Mouse (Mus musculus): ENCODE results near the gene Kpna1. TPM values are rescaled to one million over a fixed set of nuclear protein-coding genes. Genes with fewer than 3 reads are reported as not detected.

Gene Kpna1
- total RNA-seq, 4 experiments from 2014 or later: 164 to 190 (median 172) TPM

GRCm38 (mm10) chr16:36069819-36070575, 91.4 kb downstream of the Kpna1 start:
- DNase-seq (ENCODE audit: low spot score in 2 of 2): no peak

DNA sequence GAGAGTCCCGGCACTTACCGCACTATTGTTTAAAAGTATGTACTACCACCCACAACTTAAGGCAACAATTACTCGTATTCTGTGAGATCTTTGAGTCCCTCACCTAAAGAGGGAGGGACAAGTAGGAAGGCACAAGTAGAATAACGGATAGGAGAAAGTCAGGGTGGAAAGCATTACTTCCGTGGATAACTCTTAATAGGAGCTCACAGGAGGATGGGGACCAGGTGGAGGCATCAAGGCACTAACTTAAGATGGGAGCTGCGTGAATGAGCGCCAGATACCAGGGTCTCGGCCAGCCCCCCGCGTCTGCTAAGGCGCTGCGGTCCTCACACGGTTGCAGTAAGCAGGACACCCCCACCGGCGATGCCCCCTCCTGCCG, 92.5 kb downstream of the Kpna1 start:
- DNase-seq (ENCODE audit: low spot score in 2 of 2): no peak

DNA sequence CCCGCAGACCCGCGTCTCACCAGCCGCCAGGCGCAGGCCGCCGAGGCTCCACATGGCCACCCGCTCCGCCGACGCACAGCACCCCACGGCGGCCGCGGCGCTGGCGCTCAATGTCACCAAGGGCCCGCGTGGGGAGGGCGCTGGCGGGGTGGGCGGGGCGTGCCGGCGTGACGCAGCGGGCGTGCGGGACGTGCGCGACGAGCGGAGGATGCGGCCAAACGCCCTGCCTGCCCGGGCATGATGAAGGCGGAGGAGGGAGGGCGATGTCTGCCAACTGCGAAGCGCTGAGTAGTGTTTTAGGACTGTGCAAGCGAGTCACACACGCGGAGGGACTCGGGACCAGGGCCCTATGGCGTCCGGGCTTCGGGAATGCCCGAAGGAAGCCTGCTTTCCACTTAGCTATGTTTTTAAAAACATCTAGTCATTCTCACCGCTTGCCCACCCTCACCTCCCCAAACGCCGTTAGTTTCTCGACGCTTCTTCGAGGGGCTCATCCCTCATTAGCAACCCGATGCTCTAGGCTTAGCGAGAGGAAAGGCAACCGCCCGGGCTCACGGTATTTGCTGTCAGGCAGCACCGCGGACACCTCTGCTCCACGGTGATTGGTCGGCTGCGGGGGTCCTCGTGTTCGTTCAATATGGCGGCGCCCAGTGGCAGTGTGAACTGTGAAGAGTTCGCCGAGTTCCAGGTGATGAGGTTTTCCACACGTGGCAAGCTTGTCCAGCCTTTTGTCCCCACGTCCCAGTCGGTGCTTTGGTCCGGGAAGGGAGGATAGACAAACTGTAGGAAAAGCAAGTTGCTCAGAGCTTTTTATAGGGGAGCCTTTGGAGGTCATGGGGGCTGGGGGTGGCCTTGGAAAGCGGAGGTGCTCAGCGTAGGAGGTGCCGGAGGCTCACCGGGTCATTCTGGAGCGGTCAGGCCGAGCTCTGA, 93.2 kb downstream of the Kpna1 start, which contains the start of the genes Fam162a and Ccdc58:
Gene Fam162a, minus strand, starts transcription at position 145 of the 930 bp plus-strand sequence.
Gene Ccdc58, plus strand, starts transcription at position 236 of the 930 bp plus-strand sequence.
- DNase-seq (ENCODE audit: low spot score in 2 of 2): peak; percentile 89

DNA sequence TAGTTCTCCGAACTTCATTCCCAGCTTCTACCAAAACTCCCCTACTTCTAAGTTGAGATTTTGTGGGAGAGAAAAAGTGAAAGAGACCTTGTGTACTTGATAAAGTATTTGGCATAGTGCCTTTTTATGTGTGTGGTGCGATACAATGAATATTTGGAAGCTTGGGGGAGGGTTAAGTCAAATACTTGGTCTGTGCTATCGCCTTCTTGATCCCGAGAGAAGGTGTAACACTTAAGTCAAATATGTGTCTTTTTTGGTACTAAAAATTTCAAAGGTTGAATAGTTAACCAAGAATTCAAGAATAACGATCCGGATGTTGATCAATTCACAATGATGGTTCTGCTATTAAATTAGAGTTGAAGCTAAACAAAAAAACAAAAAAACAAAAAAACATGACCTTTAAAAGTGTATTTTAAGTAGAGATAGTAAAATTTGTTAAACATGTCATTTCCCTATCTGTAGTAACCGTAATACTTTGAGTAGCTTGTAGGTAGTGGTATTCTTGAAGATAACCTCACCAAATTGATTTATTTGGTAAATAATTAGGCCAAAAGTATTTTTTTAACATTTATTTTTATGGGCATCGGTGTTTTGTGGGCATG, 94.0 kb downstream of the Kpna1 start:
- no peak for DNase-seq (ENCODE audit: low spot score in 2 of 2)

DNA sequence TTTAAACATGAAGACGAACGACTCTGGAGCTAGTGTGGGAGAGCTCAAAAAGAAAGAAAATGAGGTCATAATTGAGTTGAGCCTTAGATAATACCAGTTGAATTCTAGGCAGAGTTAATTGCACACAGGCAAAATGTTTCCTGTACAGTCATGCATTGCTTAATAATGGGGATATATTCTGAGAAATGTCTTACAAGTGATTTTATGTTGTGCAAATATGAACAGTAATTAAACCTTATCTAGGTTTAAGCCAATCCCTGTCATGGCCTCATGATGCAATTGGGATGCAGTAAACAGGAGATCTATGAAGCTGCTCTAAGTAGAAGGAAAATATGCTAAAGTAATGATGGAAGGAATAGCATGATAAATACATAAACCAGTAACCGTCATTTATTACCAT, 96.2 kb downstream of the Kpna1 start:
- DNase-seq (ENCODE audit: low spot score in 2 of 2): no peak

DNA sequence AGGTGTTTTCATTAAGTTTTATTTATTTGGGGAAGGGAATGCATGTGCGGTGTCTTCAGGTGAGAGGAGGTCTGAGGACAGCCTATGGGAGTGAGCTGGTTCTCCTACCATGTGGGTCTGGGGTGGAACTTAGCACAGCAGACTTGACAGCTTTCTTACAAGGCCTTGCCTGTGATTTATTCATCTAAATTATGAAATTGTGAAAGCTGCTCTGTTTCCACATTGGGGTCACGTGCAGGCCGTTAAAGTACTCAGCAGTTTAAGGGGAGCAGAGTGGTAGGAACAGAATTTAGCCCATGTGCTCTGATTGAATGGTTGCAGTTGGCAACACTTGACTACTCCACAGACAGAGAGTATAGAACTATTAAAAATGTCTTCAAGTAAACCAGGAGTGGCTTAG, 101.4 kb downstream of the Kpna1 start:
- DNase-seq (ENCODE audit: low spot score in 2 of 2): no peak

Other genes with a start within 250 kb of the Kpna1 start
- gene Dirc2, start 209.4 kb upstream of the Kpna1 start, total RNA-seq (2022): 10 to 100 TPM; 64.0 to 70.1 (median 66.4) TPM
- gene Hspbap1, start 208.4 kb upstream of the Kpna1 start, total RNA-seq (2022): 1 to 10 TPM; 2.8 to 4.2 (median 3.7) TPM
- 1 to 10 TPM; 1.7 to 2.5 (median 2.3) TPM for gene Parp14, start 107.2 kb upstream of the Kpna1 start, total RNA-seq (2022)
- 1 to 10 TPM; 2.6 to 4.1 (median 3.3) TPM for gene Parp9, start 40.3 kb upstream of the Kpna1 start, total RNA-seq (2022)
- gene Dtx3l, start 39.6 kb upstream of the Kpna1 start, total RNA-seq (2022): 1 to 10 TPM; 3.2 to 4.3 (median 4.1) TPM
- 1 to 10 TPM; 2.3 to 3.0 (median 2.5) TPM for gene Wdr5b, start 62.4 kb downstream of the Kpna1 start, total RNA-seq (2022)
- 100 to 1,000 TPM; 112 to 134 (median 121) TPM for gene Fam162a, start 92.8 kb downstream of the Kpna1 start, total RNA-seq (2022)
- 10 to 100 TPM; 15.3 to 33.5 (median 22.2) TPM for gene Ccdc58, start 92.9 kb downstream of the Kpna1 start, total RNA-seq (2022)
- not detected for gene Csta1, start 152.5 kb downstream of the Kpna1 start, total RNA-seq (2022)
- gene Stfa2l1, start 178.1 kb downstream of the Kpna1 start, total RNA-seq (2022): not detected
- gene Gm5483, start 205.5 kb downstream of the Kpna1 start, total RNA-seq (2022): not detected
- gene Gm5416, start 231.7 kb downstream of the Kpna1 start, total RNA-seq (2022): not detected
- gene 2010005H15Rik, start 242.7 kb downstream of the Kpna1 start, total RNA-seq (2022): not detected